Mouse (Mus musculus): ENCODE data around the gene Glo1. TPM values are rescaled to one million over a fixed set of nuclear protein-coding genes. Genes with fewer than 3 reads are reported as not detected.

Glo1 gene
- total RNA-seq, 2 experiments from 2014 or later = 194 to 199 TPM

DNA sequence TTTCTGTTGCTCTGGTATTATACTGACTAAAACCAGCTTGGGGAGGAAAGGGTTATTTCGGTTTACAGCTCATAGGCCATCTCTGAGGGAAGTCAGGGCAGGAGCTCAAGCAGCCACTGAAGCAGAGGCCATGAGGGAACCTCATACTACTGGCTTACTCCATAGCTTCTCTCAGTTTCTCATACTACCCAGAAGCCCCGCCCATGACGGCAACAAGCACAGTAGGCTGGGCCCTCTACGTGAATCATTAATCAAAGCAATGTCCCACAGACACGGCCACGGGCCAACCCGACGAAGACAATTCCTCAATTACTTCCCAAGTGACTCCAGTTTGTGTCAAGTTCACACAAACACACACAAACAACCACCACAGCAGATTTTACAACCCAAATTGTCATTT lies 56.5 kb downstream of the Glo1 start:
- DNase-seq (ENCODE audit: low spot score in 2 of 2) = no peak
- Histone ChIP-seq H3K4me3 (no peak overlapping the region), H3K27ac (peak overlapping the region; percentile 37; the same call in 1 of the 2 replicates)
- TF ChIP-seq CTCF (conservative IDR thresholded peaks at IDR 0.05) = no peak

DNA sequence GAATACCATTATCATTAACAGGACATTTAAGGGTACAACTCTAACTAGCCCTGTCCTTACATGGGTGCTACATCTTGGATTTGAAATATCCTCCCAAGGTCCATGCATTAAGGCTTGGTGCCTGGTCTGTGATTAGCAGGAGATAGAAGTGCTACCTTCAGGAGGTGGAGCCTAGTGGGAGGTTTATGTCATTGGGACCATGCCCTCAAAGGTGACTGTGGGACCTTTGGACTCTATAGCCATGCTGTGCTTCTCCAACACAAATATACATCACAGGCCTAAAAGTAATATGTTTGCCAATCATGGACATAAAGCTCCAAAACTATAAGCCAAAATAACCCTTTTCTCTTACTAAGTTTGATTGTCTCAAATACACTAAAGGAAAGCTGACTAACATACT lies 58.2 kb downstream of the Glo1 start:
- no peak for TF ChIP-seq CTCF (conservative IDR thresholded peaks at IDR 0.05)
- no peak for DNase-seq (ENCODE audit: low spot score in 2 of 2)
- Histone ChIP-seq H3K27ac (no peak overlapping the region), H3K4me3 (no peak overlapping the region)

DNA sequence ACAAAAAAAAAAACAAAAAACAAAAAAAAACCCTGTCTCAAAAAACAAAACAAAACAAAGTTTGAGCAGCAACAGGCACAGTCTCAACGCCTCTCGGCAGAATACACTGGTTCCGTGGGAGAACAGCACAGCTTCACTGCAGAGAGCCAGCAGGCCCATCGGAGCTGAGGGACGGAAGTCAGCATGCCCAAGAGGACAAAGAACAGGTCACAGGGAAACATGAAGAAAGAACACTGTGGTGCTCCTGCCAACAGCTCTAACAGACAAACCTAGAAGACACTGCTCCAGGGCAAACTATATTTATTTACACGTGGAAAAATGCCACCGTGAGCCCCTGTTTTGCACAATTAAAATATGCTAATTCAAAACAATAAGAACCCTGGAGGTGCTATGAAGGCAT lies 61.7 kb downstream of the Glo1 start:
- no peak for DNase-seq (ENCODE audit: low spot score in 2 of 2)
- TF ChIP-seq CTCF (conservative IDR thresholded peaks at IDR 0.05) = no peak
- Histone ChIP-seq H3K27ac (no peak overlapping the region), H3K4me3 (no peak overlapping the region)

DNA sequence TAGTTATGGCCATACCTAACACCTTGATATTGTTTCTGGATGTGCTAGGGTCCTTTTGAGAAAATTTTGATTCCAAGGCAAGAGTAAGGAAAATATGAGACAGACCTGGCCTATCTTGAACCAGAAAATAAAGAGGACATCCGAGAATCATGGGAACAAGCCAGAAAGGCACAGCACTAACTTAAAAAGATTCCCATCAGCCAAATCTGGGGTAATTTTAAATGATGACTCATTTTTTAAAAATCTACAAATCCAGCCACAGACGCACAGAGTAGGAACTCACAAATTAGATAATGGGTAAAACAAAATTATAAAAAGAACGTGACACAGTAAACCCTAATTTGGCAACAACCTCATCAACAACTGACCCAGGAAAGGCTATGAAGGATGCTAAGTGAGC lies 62.3 kb downstream of the Glo1 start:
- TF ChIP-seq CTCF (conservative IDR thresholded peaks at IDR 0.05) = no peak
- DNase-seq (ENCODE audit: low spot score in 2 of 2) = no peak
- Histone ChIP-seq H3K4me3 (no peak overlapping the region), H3K27ac (no peak overlapping the region)

DNA sequence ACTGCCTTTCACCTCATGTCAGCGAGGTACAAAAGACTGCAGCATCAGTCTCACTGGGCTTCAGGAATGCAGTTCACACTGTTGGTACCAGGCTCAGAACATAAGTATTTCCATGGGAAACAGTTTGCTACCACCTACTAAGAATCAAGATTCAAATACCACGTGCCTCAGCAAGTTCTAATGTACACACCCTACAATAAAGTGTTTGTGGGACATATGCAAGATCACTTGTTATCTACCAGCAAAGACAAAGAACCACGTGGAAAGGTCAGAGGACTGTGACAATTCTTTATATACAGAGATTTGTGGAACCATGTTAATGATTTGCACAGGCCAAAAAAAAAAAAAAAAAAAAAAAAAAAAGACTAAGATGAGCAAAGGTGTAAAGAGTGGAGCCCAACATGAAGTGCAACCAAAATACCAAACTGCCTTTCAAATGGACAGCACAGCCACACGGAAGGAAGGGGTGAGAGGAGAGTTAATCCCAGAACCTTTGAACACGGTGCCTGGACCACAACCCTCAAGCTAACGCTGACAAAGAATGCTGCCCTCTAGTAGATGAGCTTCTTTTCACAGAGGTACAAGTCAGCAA lies 63.1 kb downstream of the Glo1 start:
- no peak overlapping the region for H3K27ac ChIP-seq
- H3K4me3 ChIP-seq = no peak overlapping the region
- TF ChIP-seq CTCF (conservative IDR thresholded peaks at IDR 0.05) = no peak
- no peak for DNase-seq (ENCODE audit: low spot score in 2 of 2)

DNA sequence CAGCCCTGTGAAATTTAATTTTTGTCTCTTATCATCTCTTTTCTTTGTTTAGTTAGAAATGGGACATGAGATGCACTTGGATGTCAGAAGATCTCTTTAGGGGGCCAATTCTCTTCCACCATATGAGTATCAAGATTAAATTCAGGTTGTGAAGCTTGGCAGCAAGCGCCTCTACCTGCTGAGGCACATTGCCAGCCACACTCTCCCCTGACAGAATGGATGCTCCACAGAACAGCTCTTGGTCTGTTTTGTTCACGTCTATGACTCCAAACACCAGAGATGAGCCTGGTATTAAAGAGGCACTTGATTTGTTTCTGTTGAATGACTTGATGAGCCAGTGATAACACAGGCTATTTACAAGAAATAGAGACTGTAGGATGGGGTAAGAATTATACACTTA lies 63.9 kb downstream of the Glo1 start:
- no peak for DNase-seq (ENCODE audit: low spot score in 2 of 2)
- Histone ChIP-seq H3K4me3 (no peak overlapping the region), H3K27ac (no peak overlapping the region)
- TF ChIP-seq CTCF (conservative IDR thresholded peaks at IDR 0.05) = no peak

DNA sequence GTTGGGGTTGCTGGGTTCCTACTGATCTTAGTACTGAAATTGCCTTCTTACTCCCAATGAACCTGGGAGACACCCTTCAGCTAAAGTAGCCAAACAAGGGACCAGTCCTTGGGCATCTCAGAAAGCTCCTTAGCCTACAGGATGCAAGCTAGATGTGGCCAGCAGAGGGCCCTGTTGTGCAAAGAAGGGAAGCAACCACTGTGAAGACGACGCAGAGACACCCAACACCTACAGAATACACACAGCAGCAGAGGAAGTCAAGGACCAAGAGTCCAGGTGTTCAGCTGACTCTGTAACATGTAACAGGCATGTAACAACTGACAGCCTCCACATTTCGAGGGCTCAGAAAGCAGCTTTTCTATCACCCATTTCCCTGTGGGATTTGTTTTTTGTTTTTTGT lies 67.1 kb downstream of the Glo1 start:
- Histone ChIP-seq H3K4me3 (no peak overlapping the region), H3K27ac (0 out of 2 replicates have a peak overlapping the region, but pooled peaks have one; percentile 4)
- TF ChIP-seq CTCF (conservative IDR thresholded peaks at IDR 0.05) = peak; percentile 81
- peak; percentile 59 to 64 for DNase-seq (ENCODE audit: low spot score in 2 of 2)

DNA sequence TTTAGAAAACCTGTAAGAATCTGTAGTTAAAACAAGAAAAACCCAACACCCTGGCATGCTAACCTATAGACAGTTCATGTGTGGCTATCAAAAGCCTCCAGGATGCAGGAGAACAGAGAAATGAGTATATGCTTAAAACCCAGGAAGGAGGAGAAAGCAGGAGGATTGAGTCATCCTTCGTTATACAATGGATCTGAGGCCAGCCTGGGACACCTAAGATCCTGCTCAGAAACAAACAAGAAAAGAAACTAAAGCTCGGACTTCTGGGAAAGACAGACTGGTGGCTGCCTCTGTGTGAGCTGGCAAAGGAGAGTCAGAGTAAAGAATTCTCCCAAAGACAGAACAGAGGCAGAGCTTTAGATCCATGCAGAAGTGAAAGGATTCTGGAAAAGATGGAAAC lies 68.0 kb downstream of the Glo1 start:
- peak overlapping the region; percentile 4; the same call in 1 of the 2 replicates for H3K27ac ChIP-seq
- TF ChIP-seq CTCF (conservative IDR thresholded peaks at IDR 0.05) = no peak
- DNase-seq (ENCODE audit: low spot score in 2 of 2) = no peak

DNA sequence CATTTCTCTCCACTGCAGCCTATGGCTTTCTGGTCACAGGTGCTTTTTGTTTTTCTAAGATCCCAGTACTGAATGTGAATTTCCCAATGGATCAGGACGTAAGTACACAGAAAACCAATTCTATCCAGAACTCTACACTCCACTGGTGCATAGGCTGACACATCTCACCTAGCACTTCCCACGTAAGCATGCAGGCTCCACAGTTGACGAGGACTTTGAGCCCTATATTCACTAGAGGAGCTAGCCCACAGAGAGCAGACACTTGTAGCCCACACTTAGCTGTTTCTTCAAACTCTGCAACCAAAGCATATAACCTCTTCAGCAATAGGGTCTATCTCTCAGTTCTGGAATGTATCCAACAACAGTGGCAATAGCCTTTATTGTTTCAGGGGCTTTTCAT lies 70.2 kb downstream of the Glo1 start:
- DNase-seq (ENCODE audit: low spot score in 2 of 2) = no peak
- Histone ChIP-seq H3K4me3 (no peak overlapping the region), H3K27ac (peak overlapping the region; percentile 28; the same call in 1 of the 2 replicates)
- no peak for TF ChIP-seq CTCF (conservative IDR thresholded peaks at IDR 0.05)

More for the DNA sequence above, 68.0 kb downstream of the Glo1 start:
- no peak overlapping the region for H3K4me3 ChIP-seq

DNA sequence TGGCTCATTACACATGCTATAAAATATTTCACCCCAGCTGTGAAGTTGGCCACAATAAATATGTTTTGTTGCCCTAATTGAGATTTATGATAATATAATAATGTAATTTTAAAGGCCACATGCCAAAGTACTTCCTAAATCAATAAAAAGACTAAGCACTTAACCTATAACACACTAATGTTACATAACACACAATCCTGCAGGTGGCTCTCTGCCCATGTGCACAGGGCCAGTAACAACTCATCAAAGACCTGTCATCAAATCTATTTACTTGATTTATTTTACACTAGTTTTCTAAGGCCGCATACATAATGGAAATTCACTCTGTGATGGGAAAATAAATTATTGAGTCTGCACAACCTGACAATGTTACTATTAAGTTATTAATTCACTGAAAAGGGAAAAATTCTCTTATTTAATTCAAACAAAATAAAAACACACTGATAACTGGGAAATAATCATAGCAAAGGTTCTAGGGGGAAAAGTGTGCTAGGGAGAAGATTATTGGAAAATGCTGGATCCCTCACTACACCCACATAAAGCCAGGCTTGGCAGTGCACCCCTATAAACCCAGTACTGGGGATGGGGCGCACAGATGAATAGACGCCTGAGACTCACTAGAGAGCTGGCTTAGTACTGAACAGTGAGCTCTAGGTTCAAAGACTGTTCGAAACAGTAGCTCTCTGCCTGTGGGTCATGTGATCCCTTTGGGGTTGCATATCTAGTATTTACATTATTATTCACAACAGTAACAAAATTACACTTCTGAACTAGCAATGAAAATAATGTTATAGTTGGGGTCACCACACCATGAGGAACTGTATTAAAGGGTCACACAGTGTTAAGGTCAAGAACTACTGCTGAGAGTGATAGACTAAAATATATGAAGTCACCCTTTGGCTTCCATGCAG lies 73.4 kb downstream of the Glo1 start:
- no peak for TF ChIP-seq CTCF (conservative IDR thresholded peaks at IDR 0.05)
- no peak overlapping the region for H3K4me3 ChIP-seq
- peak; percentile 57 to 61 for DNase-seq (ENCODE audit: low spot score in 2 of 2)
- peak overlapping the region; percentile 46 for H3K27ac ChIP-seq

DNA sequence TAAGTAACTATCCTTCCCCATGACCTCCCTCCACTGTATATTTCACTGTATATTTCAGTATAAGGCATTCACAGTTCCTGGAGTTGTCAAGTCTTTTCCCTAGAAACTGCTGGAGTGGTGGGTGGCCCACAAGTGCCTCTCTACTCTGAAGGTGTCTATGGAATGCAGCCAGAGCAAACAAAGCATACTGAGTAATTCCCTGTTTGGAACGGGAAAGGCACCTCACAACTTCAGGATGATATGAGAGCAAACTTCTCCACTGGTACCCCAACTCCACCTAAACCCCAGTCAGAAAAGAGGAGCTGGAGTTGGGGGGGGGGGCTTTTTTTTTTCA lies 75.9 kb downstream of the Glo1 start:
- H3K27ac ChIP-seq = peak overlapping the region; percentile 49; the same call in 1 of the 2 replicates
- H3K4me3 ChIP-seq = no peak overlapping the region
- DNase-seq (ENCODE audit: low spot score in 2 of 2) = no peak
- TF ChIP-seq CTCF (conservative IDR thresholded peaks at IDR 0.05) = no peak

DNA sequence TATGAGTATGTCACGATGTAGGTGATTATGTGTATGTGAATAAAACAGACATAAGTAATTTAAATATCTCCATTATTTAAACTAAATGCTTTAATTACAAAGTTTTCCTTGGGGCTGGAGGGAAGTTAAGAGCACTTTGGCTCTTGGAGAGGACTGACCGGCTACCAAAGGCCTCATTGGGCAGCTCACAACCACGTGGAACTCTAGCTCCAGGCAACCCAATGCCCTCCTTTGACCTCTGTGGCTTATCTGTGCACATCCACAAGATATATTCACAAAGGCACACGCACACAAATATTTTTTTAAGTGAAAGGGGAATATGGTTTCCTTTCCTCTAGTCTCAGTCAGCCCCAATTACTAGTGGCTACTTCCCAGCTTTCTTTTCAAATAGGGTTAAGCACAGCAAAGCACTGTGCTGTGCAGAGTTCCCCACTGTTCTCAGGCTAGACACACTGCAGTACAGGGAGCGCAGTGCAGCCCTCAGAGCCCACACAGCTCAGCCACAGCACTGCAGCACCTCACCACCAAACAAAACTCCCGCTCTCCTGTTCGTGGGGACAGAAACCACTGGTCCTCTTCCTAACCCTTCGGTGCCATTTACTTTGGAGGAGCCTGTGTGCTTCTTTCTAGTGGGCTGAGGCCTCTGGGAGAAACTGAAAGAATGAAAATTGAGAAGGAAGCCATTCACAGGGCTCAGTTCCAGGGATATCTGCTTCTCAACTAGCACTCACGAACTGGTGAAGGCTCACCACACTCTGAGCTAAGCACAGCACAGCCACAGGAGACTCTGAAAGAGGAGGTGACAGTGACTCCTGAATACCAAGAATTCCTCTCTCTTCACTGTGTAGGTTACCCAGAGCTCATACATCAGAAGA lies 76.5 kb downstream of the Glo1 start:
- no peak for TF ChIP-seq CTCF (conservative IDR thresholded peaks at IDR 0.05)
- H3K27ac ChIP-seq = peak overlapping the region; percentile 49
- no peak for DNase-seq (ENCODE audit: low spot score in 2 of 2)
- no peak overlapping the region for H3K4me3 ChIP-seq

DNA sequence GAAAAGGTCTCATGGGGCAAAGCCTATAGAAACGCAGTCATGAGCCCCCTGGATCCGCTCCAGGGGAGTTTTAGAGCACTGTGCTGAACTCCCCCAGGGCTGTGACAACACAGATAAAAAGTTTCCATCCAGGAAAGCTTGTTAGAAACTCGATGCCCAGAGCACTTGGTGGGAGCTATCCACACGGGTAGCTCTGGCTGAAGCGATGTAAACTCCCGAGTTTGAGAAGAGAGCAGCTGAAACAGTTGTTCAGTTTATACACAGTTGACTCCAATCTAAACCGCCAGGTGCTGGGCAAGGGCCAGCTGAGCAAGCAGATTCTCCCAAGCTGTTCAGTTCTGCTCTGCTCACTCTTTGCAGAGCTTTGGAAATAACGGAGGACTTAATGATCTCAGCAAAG lies 87.6 kb downstream of the Glo1 start:
- peak overlapping the region; percentile 43 for H3K27ac ChIP-seq
- peak; percentile 79 to 83 for DNase-seq (ENCODE audit: low spot score in 2 of 2)

More for the DNA sequence above, 87.6 kb downstream of the Glo1 start:
- TF ChIP-seq CTCF (conservative IDR thresholded peaks at IDR 0.05) = peak; percentile 31
- no peak overlapping the region for H3K4me3 ChIP-seq
